Mouse (Mus musculus): ENCODE results near the gene Cald1. TPM values are rescaled to one million over a fixed set of nuclear protein-coding genes. Genes with fewer than 3 reads are reported as not detected.

The Cald1 gene
- polyA plus RNA-seq, 1 experiment from 2014 or later = 233 TPM

GRCm38 (mm10) chr6:34622865-34623264 lies 24.6 kb downstream of the Cald1 start:
- ATAC-seq (replicated peaks; ENCODE audit: low FRiP score, low read depth) (no peak), DNase-seq (ENCODE audit: low spot score) (no peak)
- H3K9me3 ChIP-seq (replicated peaks; ENCODE audit: low read length) = no peaks in the 10 kb centered on the region
- TF ChIP-seq CTCF (IDR thresholded peaks at IDR 0.05; ENCODE audit: low read depth) = no peak
- WGBS = 69% methylated on average over 6 of the region's 6 CpGs
- H3K27ac ChIP-seq = peak overlapping the region; percentile 21
- H3K4me1 ChIP-seq (replicated peaks; ENCODE audit: insufficient read depth, low read length) = peaks cover 4% of the 10 kb centered on the region
- H3K27me3 ChIP-seq (ENCODE audit: insufficient read depth, low read length) = no peaks in the 10 kb centered on the region
- H3K4me2 ChIP-seq (ENCODE audit: low read length) = no peak overlapping the region
- H3K4me3 ChIP-seq (replicated peaks; ENCODE audit: low read depth, low read length) = no peak overlapping the region
- no peaks in the 10 kb centered on the region for H3K36me3 ChIP-seq (ENCODE audit: insufficient read depth, low read length)
- H3K9ac ChIP-seq (ENCODE audit: low read depth, low read length) = no peak overlapping the region

- no peak for ATAC-seq (replicated peaks; ENCODE audit: low FRiP score, low read depth)
- peak overlapping the region; percentile 21; the same call in 1 of the 2 replicates for H3K27ac ChIP-seq
- WGBS = 66% methylated on average over 7 of the region's 7 CpGs
These were observed 25.0 kb downstream of the Cald1 start for GRCm38 (mm10) chr6:34623290-34623689.

GRCm38 (mm10) chr6:34624536-34624935 lies 26.2 kb downstream of the Cald1 start:
- peaks cover 4% of the 10 kb centered on the region; the same call in 1 of the 2 replicates for H3K4me1 ChIP-seq (replicated peaks; ENCODE audit: insufficient read depth, low read length)
- no peak overlapping the region for H3K4me3 ChIP-seq (replicated peaks; ENCODE audit: low read depth, low read length)
- H3K27me3 ChIP-seq (ENCODE audit: insufficient read depth, low read length) = no peaks in the 10 kb centered on the region
- no peak overlapping the region for H3K27ac ChIP-seq
- no peak for TF ChIP-seq CTCF (IDR thresholded peaks at IDR 0.05; ENCODE audit: low read depth)
- no peak overlapping the region for H3K9ac ChIP-seq (ENCODE audit: low read depth, low read length)
- ATAC-seq (replicated peaks; ENCODE audit: low FRiP score, low read depth) (no peak), DNase-seq (ENCODE audit: low spot score) (no peak)
- no peaks in the 10 kb centered on the region for H3K36me3 ChIP-seq (ENCODE audit: insufficient read depth, low read length)
- H3K9me3 ChIP-seq (replicated peaks; ENCODE audit: low read length) = no peaks in the 10 kb centered on the region
- H3K4me2 ChIP-seq (ENCODE audit: low read length) = no peak overlapping the region
- 85% methylated on average over 3 of the region's 3 CpGs for WGBS

More at GRCm38 (mm10) chr6:34623290-34623689, 25.0 kb downstream of the Cald1 start:
- no peak overlapping the region for H3K9ac ChIP-seq (ENCODE audit: low read depth, low read length)
- no peak for DNase-seq (ENCODE audit: low spot score)
- no peak overlapping the region for H3K4me2 ChIP-seq (ENCODE audit: low read length)
- no peaks in the 10 kb centered on the region for H3K27me3 ChIP-seq (ENCODE audit: insufficient read depth, low read length)
- H3K4me3 ChIP-seq (replicated peaks; ENCODE audit: low read depth, low read length) = no peak overlapping the region
- no peaks in the 10 kb centered on the region for H3K36me3 ChIP-seq (ENCODE audit: insufficient read depth, low read length)
- H3K9me3 ChIP-seq (replicated peaks; ENCODE audit: low read length) = no peaks in the 10 kb centered on the region
- TF ChIP-seq CTCF (IDR thresholded peaks at IDR 0.05; ENCODE audit: low read depth) = no peak
- H3K4me1 ChIP-seq (replicated peaks; ENCODE audit: insufficient read depth, low read length) = peaks cover 4% of the 10 kb centered on the region

- H3K27me3 ChIP-seq (ENCODE audit: insufficient read depth, low read length) = no peaks in the 10 kb centered on the region
- WGBS = 48% methylated on average over 8 of the region's 8 CpGs
- H3K4me1 ChIP-seq (replicated peaks; ENCODE audit: insufficient read depth, low read length) = peaks cover 4% of the 10 kb centered on the region; the same call in 1 of the 2 replicates
- no peak for TF ChIP-seq CTCF (IDR thresholded peaks at IDR 0.05; ENCODE audit: low read depth)
- H3K9ac ChIP-seq (ENCODE audit: low read depth, low read length) = no peak overlapping the region
- H3K36me3 ChIP-seq (ENCODE audit: insufficient read depth, low read length) = no peaks in the 10 kb centered on the region
- ATAC-seq (replicated peaks; ENCODE audit: low FRiP score, low read depth) = no peak
- peak; percentile 93 for DNase-seq (ENCODE audit: low spot score)
- no peaks in the 10 kb centered on the region for H3K9me3 ChIP-seq (replicated peaks; ENCODE audit: low read length)
- H3K4me3 ChIP-seq (replicated peaks; ENCODE audit: low read depth, low read length) = no peak overlapping the region
- H3K4me2 ChIP-seq (ENCODE audit: low read length) = no peak overlapping the region
- peak overlapping the region; percentile 60; the same call in 1 of the 2 replicates for H3K27ac ChIP-seq
These were observed 28.4 kb downstream of the Cald1 start for GRCm38 (mm10) chr6:34626586-34627245.

GRCm38 (mm10) chr6:34628131-34628530 lies 29.8 kb downstream of the Cald1 start:
- peaks cover 4% of the 10 kb centered on the region; the same call in 1 of the 2 replicates for H3K4me1 ChIP-seq (replicated peaks; ENCODE audit: insufficient read depth, low read length)
- TF ChIP-seq CTCF (IDR thresholded peaks at IDR 0.05; ENCODE audit: low read depth) = no peak
- DNase-seq (ENCODE audit: low spot score) = no peak
- no peak overlapping the region for H3K4me3 ChIP-seq (replicated peaks; ENCODE audit: low read depth, low read length)
- H3K27me3 ChIP-seq (ENCODE audit: insufficient read depth, low read length) = no peaks in the 10 kb centered on the region
- no peaks in the 10 kb centered on the region for H3K9me3 ChIP-seq (replicated peaks; ENCODE audit: low read length)
- H3K36me3 ChIP-seq (ENCODE audit: insufficient read depth, low read length) = no peaks in the 10 kb centered on the region
- ATAC-seq (replicated peaks; ENCODE audit: low FRiP score, low read depth) = no peak
- no peak overlapping the region for H3K4me2 ChIP-seq (ENCODE audit: low read length)
- no peak overlapping the region for H3K9ac ChIP-seq (ENCODE audit: low read depth, low read length)
- H3K27ac ChIP-seq = no peak overlapping the region
- WGBS = 41% methylated on average over 1 of the region's 1 CpGs

GRCm38 (mm10) chr6:34633776-34634175 lies 35.5 kb downstream of the Cald1 start:
- 45% methylated on average over 3 of the region's 3 CpGs for WGBS

More at GRCm38 (mm10) chr6:34633776-34634175, 35.5 kb downstream of the Cald1 start:
- no peak for TF ChIP-seq CTCF (IDR thresholded peaks at IDR 0.05; ENCODE audit: low read depth)
- Histone ChIP-seq H3K4me2 (ENCODE audit: low read length) (no peak overlapping the region), H3K4me3 (replicated peaks; ENCODE audit: low read depth, low read length) (no peak overlapping the region), H3K4me1 (replicated peaks; ENCODE audit: insufficient read depth, low read length) (no peaks in the 10 kb centered on the region), H3K9me3 (replicated peaks; ENCODE audit: low read length) (no peaks in the 10 kb centered on the region), H3K27ac (no peak overlapping the region), H3K9ac (ENCODE audit: low read depth, low read length) (no peak overlapping the region), H3K36me3 (ENCODE audit: insufficient read depth, low read length) (no peaks in the 10 kb centered on the region), H3K27me3 (ENCODE audit: insufficient read depth, low read length) (no peaks in the 10 kb centered on the region)
- DNase-seq (ENCODE audit: low spot score) (no peak), ATAC-seq (replicated peaks; ENCODE audit: low FRiP score, low read depth) (no peak)
